Mouse (Mus musculus): ENCODE results near the gene Btg2. TPM values are rescaled to one million over a fixed set of nuclear protein-coding genes. Genes with fewer than 3 reads are reported as not detected.

Gene Btg2
- polyA plus RNA-seq (2017; shearing (Covaris generic)), result 250 TPM

GRCm38 (mm10) chr1:134078802-134079476 lies at the start of gene Btg2:
Btg2 (minus strand) TSS chr1:134079120.

GRCm38 (mm10) chr1:134110979-134111378 lies 32.1 kb upstream of the Btg2 start, which contains the start of gene Chit1:
Chit1 (plus strand) TSS chr1:134111242.

GRCm38 (mm10) chr1:134037172-134037571 lies 41.7 kb downstream of the Btg2 start, which contains the start of gene Fmod:
Fmod (plus strand) TSS chr1:134037254.

Other genes with a start within 250 kb of the Btg2 start
- not detected for gene Optc, start 171.1 kb downstream of the Btg2 start, polyA plus RNA-seq (2017; shearing (Covaris generic))
- not detected for gene Prelp, start 157.7 kb downstream of the Btg2 start, polyA plus RNA-seq (2017; shearing (Covaris generic))
- not detected for gene Fmod, start 41.9 kb downstream of the Btg2 start, polyA plus RNA-seq (2017; shearing (Covaris generic))
- gene Chit1, start 32.1 kb upstream of the Btg2 start, polyA plus RNA-seq (2017; shearing (Covaris generic)), result not detected
- not detected for gene Chil1, start 103.1 kb upstream of the Btg2 start, polyA plus RNA-seq (2017; shearing (Covaris generic))
- gene Mybph, start 114.3 kb upstream of the Btg2 start, polyA plus RNA-seq (2017; shearing (Covaris generic)), result not detected
- not detected for gene Adora1, start 156.3 kb upstream of the Btg2 start, polyA plus RNA-seq (2017; shearing (Covaris generic))
- gene Myog, start 210.9 kb upstream of the Btg2 start, polyA plus RNA-seq (2017; shearing (Covaris generic)), result not detected